Mouse (Mus musculus): Measurements from ENCODE around the gene Ppil1.

DNA sequence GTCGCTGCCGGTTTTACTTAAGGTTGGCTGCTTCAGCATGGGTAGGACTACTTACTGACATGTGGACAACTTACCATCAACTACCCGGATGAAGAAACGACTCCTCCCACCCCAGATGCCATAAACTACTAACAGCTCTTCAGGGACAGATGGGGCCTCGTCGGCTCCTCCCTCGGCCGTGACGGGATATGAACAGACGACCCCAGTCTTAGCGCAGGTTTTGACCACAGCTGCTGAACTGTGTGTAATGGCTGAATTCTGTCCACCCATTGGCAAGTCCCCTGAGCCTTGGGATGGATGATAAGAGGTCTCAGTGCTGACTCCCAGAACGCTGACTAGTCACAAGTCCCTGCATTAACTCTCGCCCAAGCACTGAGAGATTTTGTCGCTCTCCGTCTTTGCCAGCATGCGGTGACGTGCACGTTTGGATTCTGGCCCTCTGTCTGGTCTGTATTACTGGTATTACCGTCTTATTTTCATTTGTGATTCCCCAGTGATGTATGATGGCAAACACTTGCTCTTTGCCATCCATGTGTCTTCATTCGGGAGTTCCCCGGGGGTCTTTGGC, 46.2 kb upstream of the Ppil1 start:
- no peak for TF ChIP-seq CTCF (IDR thresholded peaks at IDR 0.05)
- no peak for TF ChIP-seq POLR2A (IDR thresholded peaks at IDR 0.05; ENCODE audit: insufficient read depth, low read depth, low read length)
